Mouse (Mus musculus): ENCODE data around the gene Slc4a1.

Gene Slc4a1

GRCm38 (mm10) chr11:102308979-102309378, 57.0 kb downstream of the Slc4a1 start:
- in situ Hi-C loops (cut with MboI, MseI): no loop called here

- in situ Hi-C loops (cut with MboI, MseI): no loop called here
Observed at GRCm38 (mm10) chr11:102308104-102308503, 57.9 kb downstream of the Slc4a1 start.

GRCm38 (mm10) chr11:102305359-102305758, 60.6 kb downstream of the Slc4a1 start:
- in situ Hi-C loops (cut with MboI, MseI): no loop called here

- in situ Hi-C loops (cut with MboI, MseI): no loop called here
Observed at GRCm38 (mm10) chr11:102304141-102304540, 61.9 kb downstream of the Slc4a1 start.

- in situ Hi-C loops (cut with MboI, MseI): loop anchor here in 1 of 2 experiments (10.0 kb wide), 2 partner anchors 105 to 135 kb away; partner anchors contain the start of genes Grn and Slc25a39
Observed at GRCm38 (mm10) chr11:102299839-102300238, 66.2 kb downstream of the Slc4a1 start.

All from T-helper 17 cell (primary cell).